8 mouse cellular contexts compared by ENCODE assay signal in the genomic region with DNA sequence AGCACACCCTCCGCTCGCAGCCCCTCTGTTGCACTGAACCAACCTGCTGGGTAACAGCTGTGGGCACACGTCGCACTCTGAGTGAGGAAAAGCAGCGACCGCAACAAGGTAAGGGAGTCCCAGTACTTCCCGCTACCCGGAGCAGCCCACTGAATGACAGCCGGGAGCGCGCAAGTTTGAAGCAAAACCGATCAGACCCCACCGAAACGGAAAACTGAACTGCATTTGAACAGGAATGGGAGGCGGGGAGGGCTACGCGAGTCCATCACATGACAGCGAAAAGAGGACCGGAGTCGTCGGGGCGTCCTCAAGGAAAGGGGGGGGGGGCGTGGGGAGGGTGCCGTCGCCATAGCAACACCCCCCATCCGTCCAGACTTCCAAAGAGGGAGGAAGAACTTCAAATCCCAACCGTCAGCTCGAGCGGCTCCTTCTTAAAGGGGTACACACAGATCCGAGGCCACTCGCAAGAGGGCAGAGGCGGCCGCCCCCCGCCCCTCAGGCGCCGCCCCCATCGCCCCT. TPM values are rescaled to one million over a fixed set of nuclear protein-coding genes. Genes with fewer than 3 reads are reported as not detected.
A peak's percentile ranks its signal among the peaks of the same experiment; 100 is the strongest.
DNase-seq lines count a peak whose midpoint lies in the region; ATAC-seq and TF ChIP-seq lines count a peak whose summit lies in the region.

No protein-coding gene starts in this region.

- H3K4me2 ChIP-seq in heart, embryonic 15.5 days = peak overlapping the region; percentile 95
- H3K4me2 ChIP-seq in liver, embryonic 16.5 days (ENCODE audit: low read depth, low read length) = peak overlapping the region; percentile 78
- peak overlapping the region; percentile 69 for H3K4me2 ChIP-seq in neural tube, embryonic 12.5 days (replicated peaks)
- H3K4me2 ChIP-seq in stomach, postnatal 0 days (replicated peaks; ENCODE audit: low read depth) = peak overlapping the region; percentile 83

- H3K9ac ChIP-seq in heart, embryonic 15.5 days = peak overlapping the region; percentile 97
- peak overlapping the region; percentile 88 for H3K9ac ChIP-seq in liver, embryonic 16.5 days (ENCODE audit: low read depth, low read length)
- H3K9ac ChIP-seq in neural tube, embryonic 12.5 days = peak overlapping the region; percentile 98
- peak overlapping the region; percentile 90 for H3K9ac ChIP-seq in stomach, postnatal 0 days (ENCODE audit: low read length)

- peak; percentile 19 for DNase-seq in c-Kit-negative CD71-positive TER-119-positive erythroid progenitor cells, embryonic 14.5 days (ENCODE audit: low read depth, low spot score)
- DNase-seq in forebrain, embryonic 10.5 days (ENCODE audit: extremely low spot score, low spot score) = peak; percentile 79
- DNase-seq in kidney, postnatal 14 days = peak; percentile 69
- DNase-seq in stomach, postnatal 0 days (ENCODE audit: low spot score) = peak; percentile 71

- ATAC-seq in heart, embryonic 15.5 days (replicated peaks; ENCODE audit: insufficient number of reproducible peaks, insufficient read depth, low FRiP score, low read depth) = peak; percentile 25; the same call in 1 of the 2 replicates
- no peak for ATAC-seq in liver, embryonic 16.5 days (ENCODE audit: low read depth)
- ATAC-seq in neural tube, embryonic 12.5 days (ENCODE audit: low FRiP score, low read depth) = peak; percentile 70
- ATAC-seq in stomach, postnatal 0 days (ENCODE audit: low FRiP score, low TSS enrichment) = peak; percentile 9; the same call in 1 of the 2 replicates

- peak overlapping the region; percentile 95 for H3K4me3 ChIP-seq in E14TG2a.4 (replicated peaks; ENCODE audit: low read length)
- H3K4me3 ChIP-seq in forebrain, embryonic 10.5 days = peak overlapping the region; percentile 90
- H3K4me3 ChIP-seq in heart, embryonic 15.5 days = peak overlapping the region; percentile 93
- H3K4me3 ChIP-seq in liver, embryonic 16.5 days (ENCODE audit: low read depth, low read length) = peak overlapping the region; percentile 90
- H3K4me3 ChIP-seq in neural tube, embryonic 12.5 days = peak overlapping the region; percentile 96
- H3K4me3 ChIP-seq in stomach, postnatal 0 days (ENCODE audit: low read depth, low read length) = peak overlapping the region; percentile 84

- TF ChIP-seq CTCF in E14TG2a.4 (conservative IDR thresholded peaks at IDR 0.05; ENCODE audit: low read length) = no peak
- TF ChIP-seq CTCF in stomach, postnatal 0 days (IDR thresholded peaks at IDR 0.05; ENCODE audit: low read depth) = no peak

- H3K27me3 ChIP-seq in E14TG2a.4 (ENCODE audit: insufficient read depth, low read length) = peaks cover 6% of the 10 kb centered on the region; the same call in 1 of the 2 replicates
- H3K27me3 ChIP-seq in forebrain, embryonic 10.5 days (ENCODE audit: poor library complexity, severe bottlenecking) = peaks cover 9% of the 10 kb centered on the region; the same call in 1 of the 2 replicates
- no peaks in the 10 kb centered on the region for H3K27me3 ChIP-seq in heart, embryonic 15.5 days
- no peaks in the 10 kb centered on the region for H3K27me3 ChIP-seq in liver, embryonic 16.5 days (ENCODE audit: control insufficient read depth, insufficient read depth, low read depth, low read length)
- no peaks in the 10 kb centered on the region for H3K27me3 ChIP-seq in neural tube, embryonic 12.5 days (replicated peaks)
- no peaks in the 10 kb centered on the region for H3K27me3 ChIP-seq in stomach, postnatal 0 days (ENCODE audit: control insufficient read depth, insufficient read depth, low read length)

- TF ChIP-seq EP300 in stomach, postnatal 0 days (optimal IDR thresholded peaks at IDR 0.05) = no peak

- H3K36me3 ChIP-seq in E14TG2a.4 (ENCODE audit: insufficient read depth, low read length) = no peaks in the 10 kb centered on the region
- H3K36me3 ChIP-seq in forebrain, embryonic 10.5 days (replicated peaks) = no peaks in the 10 kb centered on the region
- no peaks in the 10 kb centered on the region for H3K36me3 ChIP-seq in heart, embryonic 15.5 days
- H3K36me3 ChIP-seq in liver, embryonic 16.5 days (ENCODE audit: control insufficient read depth, insufficient read depth) = no peaks in the 10 kb centered on the region
- H3K36me3 ChIP-seq in neural tube, embryonic 12.5 days = no peaks in the 10 kb centered on the region
- H3K36me3 ChIP-seq in stomach, postnatal 0 days (ENCODE audit: control insufficient read depth, insufficient read depth, low read length) = no peaks in the 10 kb centered on the region

- peaks cover 13% of the 10 kb centered on the region for H3K4me1 ChIP-seq in E14TG2a.4 (replicated peaks; ENCODE audit: low read depth, low read length)
- peaks cover 16% of the 10 kb centered on the region for H3K4me1 ChIP-seq in forebrain, embryonic 10.5 days
- peaks cover 9% of the 10 kb centered on the region for H3K4me1 ChIP-seq in heart, embryonic 15.5 days (replicated peaks)
- H3K4me1 ChIP-seq in liver, embryonic 16.5 days (ENCODE audit: control insufficient read depth, low read depth, low read length) = peaks cover 9% of the 10 kb centered on the region
- H3K4me1 ChIP-seq in neural tube, embryonic 12.5 days = peaks cover 5% of the 10 kb centered on the region
- H3K4me1 ChIP-seq in stomach, postnatal 0 days (replicated peaks; ENCODE audit: control insufficient read depth, insufficient read depth) = no peaks in the 10 kb centered on the region

- H3K27ac ChIP-seq in forebrain, embryonic 10.5 days = peak overlapping the region; percentile 99
- H3K27ac ChIP-seq in heart, embryonic 15.5 days = peak overlapping the region; percentile 100
- peak overlapping the region; percentile 88 for H3K27ac ChIP-seq in liver, embryonic 16.5 days (ENCODE audit: low read length)
- peak overlapping the region; percentile 97 for H3K27ac ChIP-seq in neural tube, embryonic 12.5 days
- H3K27ac ChIP-seq in stomach, postnatal 0 days (replicated peaks) = peak overlapping the region; percentile 98

- WGBS in forebrain, embryonic 10.5 days = under 1% methylated on average over 36 of the region's 37 CpGs
- 0% methylated on average over 27 of the region's 37 CpGs for WGBS in heart, embryonic 15.5 days
- under 1% methylated on average over 33 of the region's 37 CpGs for WGBS in liver, embryonic 16.5 days (ENCODE audit: insufficient replicate concordance)
- under 1% methylated on average over 36 of the region's 37 CpGs for WGBS in neural tube, embryonic 12.5 days
- WGBS in stomach, postnatal 0 days = 1% methylated on average over 35 of the region's 37 CpGs

- H3K9me3 ChIP-seq in E14TG2a.4 (ENCODE audit: low read length) = no peaks in the 10 kb centered on the region
- no peaks in the 10 kb centered on the region for H3K9me3 ChIP-seq in forebrain, embryonic 10.5 days
- H3K9me3 ChIP-seq in heart, embryonic 15.5 days (replicated peaks) = no peaks in the 10 kb centered on the region
- H3K9me3 ChIP-seq in liver, embryonic 16.5 days (replicated peaks; ENCODE audit: control insufficient read depth, low read length) = no peaks in the 10 kb centered on the region
- H3K9me3 ChIP-seq in neural tube, embryonic 12.5 days = no peaks in the 10 kb centered on the region
- H3K9me3 ChIP-seq in stomach, postnatal 0 days (ENCODE audit: control insufficient read depth, low read length) = no peaks in the 10 kb centered on the region

RNA-seq across cellular contexts. Expression of a gene that starts 1.1 kb away (rescaled TPM):
- polyA plus RNA-seq in forebrain, embryonic 10.5 days (2016; fragmentation: Nextera tagmentation; extraction: Ambion mirVana) = 28.0 and 28.3 TPM in 2 replicates
- 15.0 and 15.7 TPM in 2 replicates for polyA plus RNA-seq in heart, embryonic 15.5 days (2015; fragmentation: Nextera tagmentation; extraction: Ambion mirVana)
- polyA plus RNA-seq in liver, embryonic 16.5 days (2015; fragmentation: Nextera tagmentation; extraction: Ambion mirVana) = 5.7 and 6.7 TPM in 2 replicates
- 46.7 and 50.6 TPM in 2 replicates for polyA plus RNA-seq in neural tube, embryonic 12.5 days (2016; fragmentation: Nextera tagmentation; extraction: Ambion mirVana)
- polyA plus RNA-seq in stomach, postnatal 0 days (2015; fragmentation: Nextera tagmentation; extraction: Ambion mirVana) = 16.8 and 21.5 TPM in 2 replicates

Comparison
In these comparisons a context has a peak if more than half of its experiments do, and no peak if none do; other contexts are left out.
1. DNase-seq: peak in every context shown above with its lines; median percentile 79 in forebrain, embryonic 10.5 days; 71 in stomach, postnatal 0 days; 69 in kidney, postnatal 14 days; 19 in c-Kit-negative CD71-positive TER-119-positive erythroid progenitor cells, embryonic 14.5 days.